Mouse (Mus musculus) c-Kit-positive CD71-negative TER-119-negative erythroid progenitor cells, embryonic 14.5 days (primary cell): ENCODE measurements around the gene Ttll12.
A peak's percentile ranks its signal among the peaks of the same experiment; 100 is the strongest.

Source experiments
- DNase-seq: peaks from one replicate; pipeline ENCODE4 v3.0.0-alpha.2; 2013; ENCODE audit warnings: low read depth

Gene Ttll12

DNA sequence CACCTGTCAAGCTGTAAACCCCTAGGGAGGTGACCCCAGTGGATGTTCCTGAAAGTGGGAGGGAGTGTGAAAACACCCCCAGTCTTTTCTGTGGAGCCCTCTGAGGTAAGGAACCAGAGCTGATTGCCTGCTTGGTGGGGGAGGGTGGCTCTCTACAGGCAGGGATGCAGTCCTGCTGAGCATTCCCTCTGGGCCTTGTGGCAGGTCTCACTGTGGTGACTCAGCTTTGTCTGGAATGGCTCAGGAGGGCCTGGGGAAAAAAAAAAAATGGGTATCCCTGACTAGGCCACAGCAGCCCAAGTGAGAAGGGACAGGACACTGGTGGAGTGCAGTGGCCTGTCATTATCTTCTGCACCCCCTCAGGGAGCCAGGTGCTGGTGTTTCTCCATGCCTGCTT is 1.8 kb downstream of the Ttll12 start:
- DNase-seq: no peak

DNA sequence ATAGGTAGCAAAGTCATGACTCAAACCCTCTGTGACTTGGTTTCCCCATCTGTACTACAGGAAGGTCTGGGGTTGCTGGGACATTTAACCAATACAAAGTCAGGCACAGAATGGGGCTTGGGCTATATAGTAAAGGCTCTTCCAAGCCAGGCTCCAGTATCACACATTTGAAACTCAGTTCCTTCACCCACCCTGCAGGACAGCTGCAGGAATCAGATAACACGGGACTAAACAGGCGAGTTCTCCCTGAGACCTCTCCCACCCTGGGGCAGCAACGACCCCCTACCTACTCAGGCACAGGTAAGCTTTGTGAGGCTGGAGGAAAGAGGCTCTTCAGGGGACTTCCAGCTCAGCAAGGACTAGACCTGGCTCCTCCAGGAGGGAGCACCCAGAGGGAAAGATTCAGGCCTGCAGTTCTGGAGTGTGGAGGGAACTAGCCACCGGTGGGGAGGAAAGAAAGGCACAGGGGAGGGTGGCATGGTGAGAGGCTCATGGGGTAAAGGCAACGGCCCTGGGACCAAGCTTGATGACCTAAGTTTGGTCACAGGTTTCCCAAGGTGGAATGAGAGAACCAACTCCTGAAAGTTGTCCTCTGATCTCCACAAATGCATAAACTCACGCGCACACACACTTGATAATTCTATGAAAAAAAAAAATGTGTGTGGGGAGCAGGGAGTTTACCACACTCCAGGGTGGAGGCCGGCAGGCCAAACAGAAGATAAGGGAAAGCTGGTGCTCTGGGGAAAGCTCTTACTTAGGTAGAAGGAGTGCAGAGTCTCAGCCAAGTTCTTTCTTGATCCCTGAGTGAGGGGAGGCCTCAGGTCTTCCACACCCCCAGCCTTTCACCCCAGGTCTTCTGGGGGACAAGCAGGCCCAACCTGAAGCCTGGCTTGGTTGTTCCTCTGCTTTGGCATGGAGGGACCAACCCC is 2.4 kb downstream of the Ttll12 start:
- DNase-seq: no peak

GRCm38 (mm10) chr15:83591758-83592157 is 3.2 kb downstream of the Ttll12 start:
- no peak for DNase-seq

DNA sequence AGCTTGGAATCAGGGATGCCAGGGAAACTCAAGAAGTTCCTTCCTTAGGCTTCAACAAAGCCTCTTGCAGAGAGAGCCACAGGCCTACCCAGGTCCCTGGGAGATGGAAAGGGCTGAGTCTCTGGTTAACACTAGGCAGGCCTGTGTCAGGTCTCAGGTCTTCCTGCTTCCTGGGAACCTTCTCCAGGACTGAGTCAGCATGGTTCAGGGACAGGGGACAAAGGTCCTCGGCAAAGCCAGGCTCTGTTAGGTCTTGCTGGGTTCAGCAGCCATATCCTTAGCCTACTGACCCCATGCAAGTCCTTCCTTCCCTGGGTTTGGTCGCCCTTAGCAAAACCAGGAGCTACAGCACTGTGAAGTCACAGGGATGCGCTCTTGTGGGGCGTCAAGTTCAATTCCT is 4.1 kb downstream of the Ttll12 start:
- DNase-seq: no peak

- DNase-seq: no peak
Observed at GRCm38 (mm10) chr15:83584741-83585220, 10.2 kb downstream of the Ttll12 start.

DNA sequence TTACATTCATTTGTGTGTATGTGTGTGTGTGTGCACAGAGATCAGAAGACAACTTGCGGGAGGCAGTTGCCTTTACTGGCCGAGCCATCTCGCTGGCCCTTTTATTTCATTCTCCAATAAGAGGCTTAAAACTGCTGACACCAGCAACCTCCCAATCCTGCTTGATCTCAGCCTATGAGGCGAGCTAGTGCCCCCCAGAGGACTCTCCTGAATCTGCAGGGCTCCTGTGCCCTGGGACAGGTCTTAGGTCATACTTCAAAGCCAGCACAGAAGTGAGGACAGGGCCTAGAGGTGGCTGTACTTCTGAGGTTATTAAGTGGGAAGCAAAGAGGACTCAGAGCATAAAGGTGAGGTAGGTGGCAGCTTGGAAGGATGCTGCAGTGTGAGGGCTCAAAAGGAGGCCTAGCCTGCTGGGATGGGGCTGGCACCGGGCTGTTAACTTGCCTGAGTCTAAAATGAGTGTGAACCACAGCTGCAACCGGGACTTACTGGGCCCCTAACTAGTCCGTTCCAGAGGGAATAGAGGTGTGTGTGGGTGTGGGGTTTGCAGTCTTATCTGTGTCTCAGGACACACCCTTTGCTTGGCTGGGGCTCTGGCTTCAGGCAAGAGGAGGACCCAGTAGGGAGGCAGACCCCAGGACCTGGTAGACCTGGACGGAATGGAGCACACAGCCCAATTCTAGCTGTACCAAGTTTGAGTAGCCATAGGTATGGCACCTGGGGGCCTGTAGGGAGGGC is 11.4 kb downstream of the Ttll12 start:
- no peak for DNase-seq

DNA sequence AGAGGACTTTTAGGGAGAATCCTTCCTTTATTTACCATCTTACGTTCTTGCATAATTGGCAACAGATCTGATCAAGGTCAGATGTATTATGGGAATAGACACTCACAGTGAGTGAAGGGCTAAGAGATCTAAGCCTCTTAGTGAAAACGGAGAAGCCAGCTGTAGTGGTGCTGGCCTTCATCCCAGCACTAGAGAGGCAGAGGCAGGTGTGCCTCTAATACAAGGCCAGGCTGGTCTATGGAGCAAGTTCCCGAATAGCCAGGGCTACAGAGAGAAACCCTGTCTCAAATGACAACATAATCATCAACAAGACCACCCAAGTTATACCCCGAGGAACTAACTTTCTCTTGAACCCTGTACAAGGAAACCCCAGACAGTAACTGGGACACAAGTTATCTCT is 12.0 kb downstream of the Ttll12 start:
- no peak for DNase-seq

- no peak for DNase-seq
Observed at GRCm38 (mm10) chr15:83576651-83577050, 18.3 kb downstream of the Ttll12 start.

- DNase-seq: no peak
Observed at GRCm38 (mm10) chr15:83575543-83575942, 19.4 kb downstream of the Ttll12 start.

DNA sequence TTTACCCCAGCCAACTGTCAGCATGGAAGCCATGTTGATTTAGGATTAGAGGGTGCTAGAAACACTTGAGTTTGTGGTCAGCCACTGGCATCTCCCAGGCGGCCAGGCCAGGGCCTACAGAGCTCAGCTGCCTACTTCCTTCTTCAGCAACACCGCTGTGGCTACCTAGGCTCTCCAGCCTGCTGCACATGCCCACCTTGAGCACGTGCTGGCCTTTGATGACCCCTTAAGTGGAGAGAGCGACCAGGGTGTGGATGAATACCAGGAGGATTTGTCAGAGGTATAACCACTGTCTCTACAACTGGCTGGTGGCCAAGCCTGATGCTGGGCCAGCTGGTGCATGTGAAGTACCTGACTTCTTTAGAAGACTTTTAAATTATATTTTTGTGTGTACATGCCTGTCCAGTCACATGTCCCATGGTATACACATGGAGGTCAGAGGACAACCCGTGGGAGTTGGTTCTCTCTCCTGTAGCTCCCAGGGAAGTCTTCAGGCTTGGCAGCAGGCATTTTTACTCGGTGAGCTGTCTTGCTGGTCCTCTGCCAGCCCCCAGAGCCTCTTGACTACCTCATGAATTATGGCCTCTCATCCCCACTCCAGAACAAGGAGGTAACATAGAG is 20.1 kb downstream of the Ttll12 start:
- no peak for DNase-seq

- DNase-seq: no peak
Observed at GRCm38 (mm10) chr15:83573606-83574005, 21.4 kb downstream of the Ttll12 start.

DNA sequence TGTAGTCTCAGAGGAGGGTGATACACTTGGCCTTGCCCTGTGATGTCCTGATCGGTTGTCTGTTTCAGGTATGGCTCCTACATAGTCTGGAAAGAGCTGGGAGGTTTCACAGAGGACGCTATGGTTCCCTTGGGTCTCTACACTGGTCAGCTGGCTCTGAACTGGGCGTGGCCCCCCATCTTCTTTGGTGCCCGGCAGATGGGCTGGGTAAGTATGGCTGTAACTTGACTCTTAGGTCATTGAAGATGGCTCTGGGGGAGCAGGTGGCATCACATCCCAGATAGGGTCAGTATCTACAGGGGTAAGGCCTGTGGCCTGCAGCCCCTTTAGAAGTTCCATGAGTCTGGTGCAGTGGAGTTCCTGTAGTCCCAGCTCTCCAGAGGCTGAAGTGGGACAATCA is 22.8 kb downstream of the Ttll12 start:
- DNase-seq: no peak

GRCm38 (mm10) chr15:83571636-83572035 is 23.3 kb downstream of the Ttll12 start:
- no peak for DNase-seq

GRCm38 (mm10) chr15:83570641-83571040 is 24.3 kb downstream of the Ttll12 start:
- DNase-seq: no peak

DNA sequence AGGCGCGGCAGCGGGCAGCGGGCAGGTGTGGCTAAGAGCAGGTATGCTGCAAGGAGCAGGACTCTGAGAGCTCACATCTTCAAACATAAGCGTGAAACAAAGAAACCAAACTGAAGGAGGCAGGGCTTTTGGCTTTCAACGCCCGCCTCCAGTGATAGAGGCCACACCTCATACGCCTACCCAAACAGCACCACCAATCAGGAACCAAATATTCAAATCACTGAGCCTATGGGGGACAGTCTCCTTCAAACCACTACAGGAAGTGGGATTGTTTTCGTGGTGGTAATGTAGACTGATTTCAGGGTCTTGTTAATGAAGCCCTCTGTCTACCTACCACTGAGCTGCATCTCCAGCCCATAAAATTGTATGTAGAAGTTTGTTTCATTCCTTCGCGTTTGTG is 25.3 kb downstream of the Ttll12 start:
- DNase-seq: no peak

- no peak for DNase-seq
Observed at GRCm38 (mm10) chr15:83568544-83568943, 26.4 kb downstream of the Ttll12 start.

DNA sequence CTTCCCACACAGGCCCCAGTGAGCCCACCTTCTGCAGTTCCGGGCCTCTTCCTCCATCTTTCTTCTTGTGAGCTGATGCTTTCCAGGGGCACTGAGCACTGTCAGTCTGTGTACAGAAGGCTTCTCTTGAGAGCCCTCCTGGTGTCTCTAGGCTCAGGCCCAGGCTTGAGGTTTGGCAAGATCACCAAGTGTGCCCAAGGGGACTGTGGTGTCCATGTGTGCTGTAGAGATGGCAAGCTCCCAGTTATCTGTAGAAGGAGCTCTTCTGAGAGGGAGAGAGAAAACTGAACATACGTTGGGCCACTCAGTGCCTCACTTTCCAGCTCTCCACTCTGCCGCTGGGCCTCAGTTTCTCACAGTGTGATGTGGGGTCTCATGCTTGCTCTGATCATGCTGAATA is 27.2 kb downstream of the Ttll12 start:
- DNase-seq: no peak

GRCm38 (mm10) chr15:83566006-83566405 is 29.0 kb downstream of the Ttll12 start:
- no peak for DNase-seq

- peak; percentile 33 for DNase-seq
Observed at GRCm38 (mm10) chr15:83565434-83565833, 29.5 kb downstream of the Ttll12 start.

GRCm38 (mm10) chr15:83563857-83564651 is 30.9 kb downstream of the Ttll12 start:
- peak; percentile 34 for DNase-seq

DNA sequence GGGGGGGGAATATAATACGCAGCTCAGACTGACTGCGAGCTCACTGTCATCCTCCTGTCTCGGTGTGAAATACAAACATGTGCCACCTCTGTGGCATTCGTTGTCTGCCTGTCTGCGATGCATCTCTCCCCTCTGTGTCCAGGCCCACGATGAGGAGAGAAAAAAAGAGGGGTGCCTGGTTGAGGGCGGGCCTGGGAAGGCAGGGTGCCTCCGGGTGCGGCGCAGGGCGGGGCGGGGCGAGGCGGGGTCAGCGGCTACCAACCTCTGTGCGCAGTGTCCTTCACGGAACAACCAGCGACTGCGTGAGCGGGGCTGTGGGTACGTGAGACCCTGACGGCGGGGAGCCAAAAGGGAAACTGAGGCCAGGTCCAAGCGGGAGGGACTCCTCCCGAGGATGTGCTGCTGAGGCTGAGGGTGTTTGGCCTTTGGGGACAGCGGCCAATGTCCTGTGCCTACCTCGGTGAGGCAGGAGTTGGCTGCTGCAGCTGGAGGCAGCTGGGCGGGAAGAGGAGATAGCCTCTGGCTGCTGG is 31.6 kb downstream of the Ttll12 start, which contains the start of the genes Tspo and Mcat:
Gene Tspo, plus strand, starts transcription at position 266 of the 530 bp plus-strand sequence.
Gene Mcat, minus strand, starts transcription at position 461 of the 530 bp plus-strand sequence.
- peak; percentile 40 for DNase-seq
